Mouse (Mus musculus) liver, embryonic 14.5 days (tissue): ENCODE measurements at regions not wholly inside any gene's neighbourhood (a gene's known extent, or its start where the extent isn't known, plus 50 kb on each side); places are given as distances from the start of the nearest gene placed in this dataset.

Source experiments
- ATAC-seq: fragments of 200-750 bp; cut with Nextera tagmentation; 2 replicates; pipeline ENCODE4 v1.8.0; 2017; ENCODE audit warnings: moderate number of reproducible peaks, mild to moderate bottlenecking, moderate library complexity; ENCODE audit not compliant: insufficient read depth
- DNase-seq, 3 experiments: peaks; one replicate each; pipeline ENCODE4 v3.0.0-alpha.2; 2012 to 2013; ENCODE audit warnings: low read depth in 3 of 3, low spot score in 3 of 3
- H3K27ac ChIP-seq: fragments of 300-500 bp; sonication (generic); 2 replicates; pipeline ENCODE4 v1.5.1; 2014; ENCODE audit warnings: moderate library complexity, mild to moderate bottlenecking, control low read depth, inconsistent platforms
- H3K27me3 ChIP-seq: fragments of 300-500 bp; sonication (generic); 2 replicates; pipeline ENCODE4 v1.6.1; 2014; ENCODE audit warnings: mild to moderate bottlenecking, low read length, moderate library complexity; ENCODE audit not compliant: control insufficient read depth, insufficient read depth
- H3K36me3 ChIP-seq: fragments of 300-500 bp; sonication (generic); replicated peaks from 2 replicates; pipeline ENCODE4 v1.6.1; 2014; ENCODE audit warnings: low read depth; ENCODE audit not compliant: control insufficient read depth, insufficient read depth
- H3K4me1 ChIP-seq, 2 experiments: fragments of 200-500 bp in 1 of 2; fragments of 300-500 bp in 1 of 2; sonication (generic) in 1 of 2; replicated peaks; 2 replicates each; pipeline ENCODE4 v1.6.1; 2012 to 2014; ENCODE audit warnings: antibody characterized with exemption in 1 of 2, inconsistent platforms in 1 of 2, low read length in 1 of 2; ENCODE audit not compliant: control insufficient read depth in 2 of 2, insufficient read depth in 2 of 2
- H3K4me2 ChIP-seq: fragments of 300-500 bp; sonication (generic); 2 replicates; pipeline ENCODE4 v1.6.1; 2014; ENCODE audit warnings: low read depth, mild to moderate bottlenecking, control low read depth, moderate library complexity
- H3K4me3 ChIP-seq, 2 experiments: fragments of 200-500 bp in 1 of 2; fragments of 300-500 bp in 1 of 2; sonication (generic) in 1 of 2; 2 replicates each; pipeline ENCODE4 v1.5.1; 2012 to 2014; ENCODE audit warnings: low read depth in 2 of 2, low read length in 2 of 2, mild to moderate bottlenecking in 2 of 2, control low read depth in 1 of 2, inconsistent platforms in 1 of 2, moderate library complexity in 1 of 2; ENCODE audit not compliant: insufficient read depth in 1 of 2
- H3K9ac ChIP-seq: fragments of 300-500 bp; sonication (generic); replicated peaks from 2 replicates; pipeline ENCODE4 v1.6.1; 2014; ENCODE audit warnings: mild to moderate bottlenecking, control low read depth, moderate library complexity
- H3K9me3 ChIP-seq: fragments of 300-500 bp; sonication (generic); 2 replicates; pipeline ENCODE4 v1.6.1; 2016; ENCODE audit warnings: low read length, mixed read lengths; ENCODE audit not compliant: control insufficient read depth
- CTCF ChIP-seq: IDR thresholded peaks from 2 replicates; pipeline ENCODE4 v1.5.1; 2016; ENCODE audit warnings: antibody characterized with exemption, low read depth, control low read depth
- EP300 ChIP-seq: IDR thresholded peaks from 2 replicates; pipeline ENCODE4 v1.6.1; 2016; ENCODE audit warnings: antibody characterized with exemption, low read depth
- WGBS: fragments of 180-500 bp; shearing (Covaris S2); extraction: QIAGEN DNeasy Blood & Tissue Kit; methylation state at CpG from one replicate; pipeline ENCODE4 v1.1.7; 2014; ENCODE audit not compliant: insufficient replicate concordance; 5-methylcytosine and 5-hydroxymethylcytosine counted together

- WGBS: 74% methylated on average over 15 of the region's 15 CpGs
- Histone ChIP-seq H3K27ac (no peak overlapping the region), H3K4me2 (no peak overlapping the region), H3K9me3 (no peaks in the 10 kb centered on the region), H3K4me1 (no peaks in the 10 kb centered on the region), H3K4me3 (no peak overlapping the region), H3K27me3 (no peaks in the 10 kb centered on the region), H3K9ac (no peak overlapping the region), H3K36me3 (no peaks in the 10 kb centered on the region)
- ATAC-seq (no peak), DNase-seq (no peak)
- no peak for TF ChIP-seq EP300
- no peak for TF ChIP-seq CTCF
These were observed 112.6 kb downstream of the Ddx11 start for GRCm38 (mm10) chr17:66235806-66236335.

DNA sequence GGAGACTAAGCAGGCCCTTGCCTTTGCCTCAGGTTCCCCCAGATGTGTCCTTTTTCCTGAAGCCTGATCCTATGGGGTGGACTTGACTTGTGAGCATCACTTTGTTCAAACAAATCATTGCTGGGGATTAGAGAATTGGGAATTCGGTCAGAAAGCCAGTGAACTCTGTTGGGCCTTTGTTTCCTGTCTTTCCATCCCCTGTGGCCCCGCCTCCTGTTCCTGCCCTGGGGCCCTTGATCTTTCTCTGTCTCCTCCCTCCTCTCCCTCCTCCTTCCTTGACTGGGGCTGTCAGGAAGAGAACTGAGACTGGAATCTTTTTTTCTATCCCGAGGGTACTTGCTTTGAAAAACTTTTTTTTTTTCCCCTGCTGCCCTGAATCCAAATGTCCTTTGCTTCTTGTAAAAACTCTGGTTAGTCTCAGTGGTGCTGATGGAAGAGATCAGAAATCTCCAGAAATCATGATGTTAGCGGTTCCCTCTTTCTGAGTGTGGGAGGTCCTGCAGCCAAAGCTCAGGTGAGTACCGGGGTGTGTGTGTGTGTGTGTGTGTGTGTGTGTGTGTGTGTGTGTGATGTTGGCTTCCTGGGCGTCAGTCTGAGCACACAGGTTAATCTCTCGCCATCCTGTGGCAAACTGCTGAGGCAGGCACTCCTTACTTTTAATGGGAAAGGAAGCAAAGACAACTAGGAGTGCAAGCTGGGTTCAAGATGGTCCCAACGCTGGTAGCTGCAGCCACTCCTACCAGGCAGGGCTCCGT is 118.7 kb downstream of the Ddx11 start:
- H3K4me1 ChIP-seq: no peaks in the 10 kb centered on the region
- no peak overlapping the region for H3K4me2 ChIP-seq
- no peaks in the 10 kb centered on the region for H3K27me3 ChIP-seq
- no peak for DNase-seq
- no peak overlapping the region for H3K4me3 ChIP-seq
- H3K9ac ChIP-seq: no peak overlapping the region
- TF ChIP-seq EP300 (no peak), CTCF (no peak)
- 26% methylated on average over 9 of the region's 9 CpGs for WGBS
- no peak for ATAC-seq
- H3K9me3 ChIP-seq: no peaks in the 10 kb centered on the region
- no peaks in the 10 kb centered on the region for H3K36me3 ChIP-seq
- no peak overlapping the region for H3K27ac ChIP-seq

DNA sequence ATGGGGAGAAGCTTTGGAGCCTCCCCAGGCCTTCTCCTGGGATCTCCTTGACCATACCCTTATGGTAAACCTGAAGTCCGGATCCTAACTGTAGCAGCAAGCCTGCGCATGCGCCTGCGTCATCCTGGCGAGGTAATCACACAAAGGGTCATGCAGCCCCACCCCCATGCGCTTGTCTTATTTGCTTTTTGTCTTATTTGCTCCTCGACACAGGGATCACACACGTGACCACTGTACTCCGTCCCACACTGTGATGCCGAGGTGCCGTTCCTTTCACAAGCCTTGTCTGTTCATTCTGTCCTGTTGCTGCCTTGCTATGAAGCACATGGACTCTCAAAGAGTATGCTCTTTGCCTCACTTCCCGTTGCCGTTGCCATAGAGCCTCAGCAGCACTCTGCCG is 120.9 kb downstream of the Ddx11 start:
- Histone ChIP-seq H3K9ac (no peak overlapping the region), H3K4me3 (no peak overlapping the region), H3K4me1 (no peaks in the 10 kb centered on the region), H3K36me3 (no peaks in the 10 kb centered on the region), H3K27ac (no peak overlapping the region), H3K27me3 (no peaks in the 10 kb centered on the region), H3K4me2 (no peak overlapping the region), H3K9me3 (no peaks in the 10 kb centered on the region)
- DNase-seq (no peak), ATAC-seq (no peak)
- 75% methylated on average over 14 of the region's 14 CpGs for WGBS
- no peak for TF ChIP-seq EP300
- no peak for TF ChIP-seq CTCF

GRCm38 (mm10) chr17:66246031-66246534 is 122.8 kb downstream of the Ddx11 start:
- TF ChIP-seq EP300 (no peak), CTCF (no peak)
- no peak overlapping the region for H3K27ac ChIP-seq
- no peak overlapping the region for H3K9ac ChIP-seq
- no peaks in the 10 kb centered on the region for H3K9me3 ChIP-seq
- no peak for DNase-seq
- WGBS: 75% methylated on average over 14 of the region's 14 CpGs
- no peak for ATAC-seq
- H3K4me3 ChIP-seq: no peak overlapping the region
- no peak overlapping the region for H3K4me2 ChIP-seq
- H3K27me3 ChIP-seq: no peaks in the 10 kb centered on the region
- H3K4me1 ChIP-seq: no peaks in the 10 kb centered on the region
- H3K36me3 ChIP-seq: no peaks in the 10 kb centered on the region

DNA sequence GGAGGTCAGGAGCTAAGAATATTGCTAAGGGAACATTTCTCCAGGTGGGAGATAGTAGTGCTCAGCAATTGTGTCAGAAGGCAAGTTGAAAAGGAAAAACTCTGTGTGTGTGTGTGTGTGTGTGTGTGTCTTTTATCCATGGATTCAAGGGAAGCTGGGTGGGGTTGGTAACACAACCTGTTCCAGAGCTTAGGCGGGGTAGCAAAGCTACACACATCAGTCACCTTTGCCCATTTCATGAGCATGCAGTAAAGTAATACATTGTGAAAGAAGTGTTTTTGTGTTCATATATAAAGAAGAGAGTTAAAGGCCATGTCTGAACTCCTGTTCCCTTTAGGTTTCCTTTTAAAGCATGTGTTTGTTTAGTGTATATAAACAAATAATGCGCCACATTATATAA is 128.2 kb downstream of the Ddx11 start:
- Histone ChIP-seq H3K9me3 (no peaks in the 10 kb centered on the region), H3K4me1 (no peaks in the 10 kb centered on the region), H3K9ac (no peak overlapping the region), H3K27me3 (no peaks in the 10 kb centered on the region), H3K4me3 (no peak overlapping the region), H3K27ac (no peak overlapping the region), H3K4me2 (no peak overlapping the region), H3K36me3 (no peaks in the 10 kb centered on the region)
- TF ChIP-seq CTCF: no peak
- TF ChIP-seq EP300: no peak
- DNase-seq: no peak
- WGBS: 77% methylated on average over 2 of the region's 2 CpGs
- no peak for ATAC-seq
